Mouse (Mus musculus) bone marrow, adult 2 months (tissue): ENCODE measurements around the gene Ube4a. TPM values are rescaled to one million over a fixed set of nuclear protein-coding genes. Genes with fewer than 3 reads are reported as not detected.
"Not testable (repeated sequence)": the region's sequence is repeated elsewhere in the genome, so short reads cannot be mapped to it uniquely, and the experiment has no call there.

Experiments
- H3K27ac ChIP-seq: fragments of 200-500 bp; 2 replicates; pipeline ENCODE4 v1.5.1; 2012; ENCODE audit warnings: low read depth, mild to moderate bottlenecking, control low read depth, inconsistent platforms, low read length; ENCODE audit not compliant: control insufficient read depth, poor library complexity, insufficient read depth
- H3K4me1 ChIP-seq: fragments of 200-500 bp; 2 replicates; pipeline ENCODE4 v1.6.1; 2011; ENCODE audit warnings: low read length; ENCODE audit not compliant: control insufficient read depth, insufficient read depth
- H3K4me3 ChIP-seq: fragments of 200-500 bp; replicated peaks from 2 replicates; pipeline ENCODE3; 2011; ENCODE audit warnings: mild to moderate bottlenecking, low read depth, low read length, control low read depth; ENCODE audit not compliant: control insufficient read depth
- CTCF ChIP-seq: fragments of 200-500 bp; IDR thresholded peaks from 2 replicates; pipeline ENCODE4 v1.5.1; 2011; ENCODE audit warnings: low read length, control low read depth; ENCODE audit not compliant: control insufficient read depth, insufficient read depth
- POLR2A ChIP-seq: fragments of 200-500 bp; IDR thresholded peaks from 2 replicates; pipeline ENCODE4 v1.6.1; 2011; ENCODE audit warnings: low read depth, mild to moderate bottlenecking, control low read depth, low read length, borderline replicate concordance; ENCODE audit not compliant: control insufficient read depth
- WGBS: fragments of 180-500 bp; shearing (Covaris S2); methylation state at CpG from one replicate; pipeline ENCODE4 v1.1.7; 2018; 5-methylcytosine and 5-hydroxymethylcytosine counted together
- polyA plus RNA-seq: library from polyadenylated mRNA; stranded (reverse); fragments of >200 nt; gene quantifications from 2 replicates; pipeline ENCODE4 v1.2.4, GENCODE M21; 2011; ENCODE audit warnings: low replicate concordance; ENCODE audit not compliant: missing spikeins, insufficient read depth, insufficient read length

Gene Ube4a
- polyA plus RNA-seq, 1 experiment: 18.8 TPM

DNA sequence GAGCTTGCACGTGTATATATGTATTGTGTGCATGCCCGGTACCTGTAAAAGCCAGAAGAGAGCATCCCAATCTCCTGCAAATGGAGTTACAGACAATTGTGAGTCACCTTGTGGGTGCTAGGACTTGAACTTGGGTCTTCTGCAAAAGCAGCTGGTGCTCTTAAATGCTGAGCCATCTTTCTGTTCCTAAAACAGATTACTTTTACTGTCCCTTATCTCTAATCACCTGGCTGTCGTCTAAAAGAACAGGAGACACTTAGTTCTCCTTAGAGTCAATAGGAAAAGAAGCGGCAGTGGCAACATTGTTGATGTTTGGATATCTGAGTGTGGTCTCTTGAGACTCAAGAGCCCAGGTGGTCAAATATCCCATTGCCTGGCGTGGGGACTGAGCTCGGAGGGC lies 12.4 kb upstream of the Ube4a start:
- TF ChIP-seq CTCF: no peak
- no peak for TF ChIP-seq POLR2A
- 76% methylated on average over 6 of the region's 6 CpGs for WGBS

DNA sequence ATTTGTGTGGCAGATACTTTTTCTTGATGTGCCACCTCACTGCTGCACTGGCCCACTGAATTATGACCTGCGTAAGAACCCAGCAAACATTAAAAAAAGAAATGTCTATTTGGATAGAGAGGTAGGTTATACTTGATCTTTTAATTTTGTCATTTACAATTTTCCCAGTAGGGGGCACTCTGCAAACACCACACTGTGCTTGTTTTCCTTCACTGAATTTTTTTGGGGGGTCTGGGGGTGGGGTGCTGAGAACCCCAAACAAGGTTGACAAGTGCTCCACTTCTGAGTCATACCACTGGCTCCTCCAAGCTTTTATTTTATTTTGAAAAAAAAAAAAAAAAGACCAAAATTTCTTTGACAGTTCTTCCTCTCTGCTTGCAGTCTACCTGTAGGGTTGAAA lies 4.0 kb upstream of the Ube4a start:
- no peak overlapping the region for H3K27ac ChIP-seq
- TF ChIP-seq CTCF (no peak), POLR2A (no peak)
- no peak overlapping the region for H3K4me3 ChIP-seq
- no peaks in the 10 kb centered on the region; the same call in 1 of the 2 replicates for H3K4me1 ChIP-seq
- WGBS: 56% methylated on average over 1 of the region's 1 CpGs

More for the DNA sequence above, 12.4 kb upstream of the Ube4a start:
- no peak overlapping the region for H3K27ac ChIP-seq
- H3K4me3 ChIP-seq: no peak overlapping the region
- H3K4me1 ChIP-seq: peaks cover 2% of the 10 kb centered on the region; the same call in 1 of the 2 replicates

DNA sequence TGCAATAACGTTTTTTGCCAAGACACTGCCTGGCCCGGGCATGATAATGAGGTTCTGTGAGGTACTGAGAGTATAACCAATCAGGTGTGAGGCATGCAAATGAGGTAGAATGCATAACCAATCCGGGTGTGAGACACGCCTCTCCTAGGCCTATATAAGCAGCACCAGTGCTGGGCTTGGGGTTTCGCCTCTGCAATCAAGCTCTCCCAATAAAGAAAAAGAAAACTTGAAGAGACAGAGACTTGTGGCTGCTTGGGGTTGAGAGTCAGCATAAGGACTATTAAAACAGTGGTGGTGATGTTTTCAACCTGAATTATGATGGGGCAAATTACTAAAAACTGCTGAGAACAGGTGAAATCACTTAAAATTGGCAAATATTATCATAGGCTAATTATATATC lies 2.4 kb upstream of the Ube4a start:
- WGBS: 81% methylated on average over 5 of the region's 5 CpGs
- not testable (repeated sequence) for H3K4me3 ChIP-seq, H3K4me1 ChIP-seq, H3K27ac ChIP-seq

DNA sequence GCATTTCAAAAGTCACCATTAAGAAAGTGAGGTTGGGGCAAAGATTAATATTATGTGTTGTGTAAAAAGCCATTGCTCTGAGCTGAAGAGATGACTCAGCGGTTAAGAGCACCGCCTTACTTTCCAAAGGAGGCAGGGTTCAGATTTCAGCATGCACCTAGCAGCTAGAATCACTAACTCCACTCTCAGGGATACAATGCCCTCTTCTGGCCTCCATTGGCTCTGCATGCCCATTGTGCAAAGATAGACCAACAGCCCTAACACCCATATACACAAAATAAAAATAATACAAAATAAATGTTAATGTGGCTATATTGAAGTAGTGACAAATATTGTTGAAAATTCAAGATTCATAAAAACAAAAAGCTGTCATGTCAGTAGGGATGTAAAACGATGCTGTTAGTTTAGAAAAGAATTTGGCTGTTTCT lies 1.4 kb upstream of the Ube4a start:
- no peak overlapping the region for H3K27ac ChIP-seq
- 23% methylated on average over 3 of the region's 3 CpGs for WGBS
- no peak overlapping the region for H3K4me3 ChIP-seq
- TF ChIP-seq CTCF (peak; percentile 64), POLR2A (no peak)
- no peaks in the 10 kb centered on the region; the same call in 1 of the 2 replicates for H3K4me1 ChIP-seq

DNA sequence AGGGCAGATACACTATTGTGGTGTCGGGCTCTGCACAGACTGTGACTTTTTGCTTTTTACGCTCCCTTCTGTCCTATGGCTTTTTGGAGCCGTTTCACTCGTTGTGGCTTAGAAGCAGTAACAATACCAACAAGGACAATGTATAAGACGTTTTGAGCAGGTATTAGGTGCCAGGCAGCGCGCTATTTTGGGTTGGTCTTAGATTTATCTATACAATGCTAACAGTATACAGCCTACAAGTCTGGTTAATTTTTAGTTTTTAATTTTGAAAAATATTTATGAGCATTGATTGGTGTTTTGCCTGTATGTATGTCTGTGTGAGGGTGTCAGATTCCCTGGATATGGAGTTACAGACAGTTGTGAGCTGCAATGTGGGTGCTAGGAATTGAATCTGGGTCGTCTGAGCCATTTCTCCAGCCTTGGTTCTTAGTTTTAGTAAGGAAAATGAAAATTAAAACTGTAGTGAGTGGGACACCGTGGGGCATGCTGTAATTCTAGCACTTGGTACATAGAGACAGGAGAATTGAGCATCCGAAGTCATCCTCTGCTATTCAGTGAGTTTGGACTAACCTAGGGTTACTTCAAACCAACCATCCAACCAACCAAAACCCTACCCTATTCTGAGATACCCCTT lies 550 bp upstream of the Ube4a start:
- TF ChIP-seq POLR2A (no peak), CTCF (no peak)
- Histone ChIP-seq H3K4me1 (no peaks in the 10 kb centered on the region; the same call in 1 of the 2 replicates), H3K4me3 (peak overlapping the region; percentile 69), H3K27ac (peak overlapping the region; percentile 58; the same call in 1 of the 2 replicates)
- 14% methylated on average over 10 of the region's 10 CpGs for WGBS

DNA sequence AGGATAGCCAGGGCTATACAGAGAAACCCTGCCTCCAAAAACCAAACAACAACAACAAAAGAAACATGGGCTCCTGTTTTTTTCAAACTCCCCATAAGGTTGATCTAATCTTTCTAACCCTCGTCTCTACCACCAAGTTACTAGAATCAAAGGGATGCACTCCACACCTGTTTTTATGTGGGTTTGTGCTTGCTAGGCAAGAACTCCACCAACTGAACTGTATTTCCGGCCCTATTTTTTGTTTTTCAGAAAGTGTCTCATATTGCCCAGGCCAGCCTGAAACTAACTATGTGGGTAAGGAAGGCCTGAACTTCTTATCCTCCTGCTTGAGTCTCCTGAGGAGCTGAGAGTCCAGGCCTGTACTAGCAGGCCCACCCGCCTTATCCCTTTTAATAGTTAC lies 11.0 kb downstream of the Ube4a start:
- Histone ChIP-seq H3K4me3 (no peak overlapping the region), H3K27ac (no peak overlapping the region), H3K4me1 (no peaks in the 10 kb centered on the region)
- 77% methylated on average over 3 of the region's 3 CpGs for WGBS
- TF ChIP-seq CTCF (no peak), POLR2A (no peak)

DNA sequence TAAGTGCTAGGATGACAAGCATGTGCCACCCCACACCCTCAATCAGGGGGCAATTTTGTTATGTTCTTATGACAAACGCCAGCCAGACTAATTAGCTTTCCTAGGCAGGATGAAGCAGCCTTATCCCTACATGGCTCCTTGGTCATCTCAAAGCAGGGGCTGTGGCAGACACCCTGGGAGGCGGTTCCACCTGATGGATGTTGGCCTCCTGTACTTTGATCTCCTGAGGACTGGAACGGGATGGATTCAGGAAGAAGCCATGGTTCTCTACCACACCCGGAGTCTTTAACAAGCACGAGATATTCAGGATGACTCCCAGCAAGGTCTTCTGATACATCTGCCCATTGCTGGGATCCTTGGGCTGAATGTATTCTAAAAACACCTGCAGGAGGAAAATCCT lies 17.6 kb downstream of the Ube4a start:
- 86% methylated on average over 5 of the region's 5 CpGs for WGBS
- no peak for TF ChIP-seq POLR2A
- Histone ChIP-seq H3K4me3 (no peak overlapping the region), H3K4me1 (no peaks in the 10 kb centered on the region), H3K27ac (no peak overlapping the region)

DNA sequence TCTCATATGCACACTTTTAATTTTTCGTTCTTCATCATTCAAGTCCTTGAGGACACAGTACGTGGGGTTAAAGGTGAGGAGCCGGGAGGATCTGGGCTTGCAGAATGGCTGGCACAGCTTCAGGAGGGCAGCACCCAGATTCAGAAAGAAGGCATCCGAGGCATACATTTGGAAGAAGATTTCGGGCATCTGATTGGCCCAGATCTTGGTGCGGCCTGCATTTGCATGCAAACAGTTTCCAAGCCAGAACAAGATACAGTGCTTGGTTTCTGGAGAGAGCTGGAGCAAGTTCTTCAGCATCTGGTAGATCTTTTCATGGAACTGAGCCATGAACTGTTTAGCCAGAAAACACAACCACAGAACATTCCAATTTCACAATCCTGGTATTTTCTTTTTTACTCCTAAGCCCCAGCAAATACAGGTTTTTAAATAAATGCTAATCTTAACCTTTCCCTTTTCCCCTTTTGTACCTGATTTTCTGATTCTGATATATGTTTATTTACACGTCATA lies 19.2 kb downstream of the Ube4a start:
- no peaks in the 10 kb centered on the region for H3K4me1 ChIP-seq
- no peak overlapping the region for H3K4me3 ChIP-seq
- TF ChIP-seq CTCF (no peak), POLR2A (no peak)
- WGBS: 92% methylated on average over 7 of the region's 7 CpGs
- H3K27ac ChIP-seq: no peak overlapping the region

DNA sequence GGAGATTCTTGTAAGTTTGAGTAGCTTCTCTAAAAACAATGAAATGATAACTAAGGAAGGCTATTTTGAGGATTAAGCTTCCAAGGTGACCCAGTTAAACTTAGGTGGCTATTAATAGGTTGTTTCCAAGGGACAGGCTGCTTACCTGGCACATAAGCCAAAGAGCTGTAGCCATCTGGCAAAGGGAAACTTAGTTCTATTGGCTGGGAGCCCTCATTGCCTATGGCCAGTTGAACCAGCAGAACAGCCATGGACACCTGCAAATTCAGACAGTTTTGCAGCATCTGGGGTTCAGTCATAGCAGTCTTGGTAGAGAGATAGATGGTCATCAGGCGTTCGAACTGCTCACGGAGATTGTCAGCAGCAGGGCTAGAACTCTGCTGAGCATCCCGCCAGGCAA lies 23.0 kb downstream of the Ube4a start:
- no peak for TF ChIP-seq POLR2A
- no peak for TF ChIP-seq CTCF

More for the DNA sequence above, 23.0 kb downstream of the Ube4a start:
- Histone ChIP-seq H3K27ac (no peak overlapping the region), H3K4me3 (no peak overlapping the region), H3K4me1 (no peaks in the 10 kb centered on the region)
- 94% methylated on average over 4 of the region's 4 CpGs for WGBS
